Mouse (Mus musculus): ENCODE measurements around the gene Man1c1. TPM values are rescaled to one million over a fixed set of nuclear protein-coding genes. Genes with fewer than 3 reads are reported as not detected.

Man1c1 gene
- 5.9 to 7.3 TPM (median 6.8 TPM) in 4 replicates for total RNA-seq (2023)

GRCm38 (mm10) chr4:134703835-134704546 is at the start of gene Man1c1:
Man1c1 (minus strand) TSS chr4:134704290.

GRCm38 (mm10) chr4:134551494-134552316 is 152.4 kb downstream of the Man1c1 start, which contains the start of gene Selenon:
Selenon (minus strand) TSS chr4:134552166.

GRCm38 (mm10) chr4:134534932-134535786 is 168.9 kb downstream of the Man1c1 start, which contains the start of gene Mtfr1l:
Mtfr1l (minus strand) TSS chr4:134535387.

Other genes with a start within 250 kb of the Man1c1 start
- gene Stmn1, start 236.0 kb downstream of the Man1c1 start, total RNA-seq (2023) = 29.6 to 39.7 TPM (median 33.1 TPM) in 4 replicates
- 1.9 to 3.9 TPM (median 2.9 TPM) in 4 replicates for gene Paqr7, start 207.6 kb downstream of the Man1c1 start, total RNA-seq (2023)
- gene Aunip, start 193.3 kb downstream of the Man1c1 start, total RNA-seq (2023) = not detected in 4 replicates
- gene Mtfr1l, start 168.9 kb downstream of the Man1c1 start, total RNA-seq (2023) = 41.8 to 47.0 TPM (median 46.7 TPM) in 4 replicates
- 0.54 to 3.4 TPM (median 1.6 TPM) in 4 replicates for gene Selenon, start 152.1 kb downstream of the Man1c1 start, total RNA-seq (2023)
- gene Ldlrap1, start 63.7 kb upstream of the Man1c1 start, total RNA-seq (2023) = 15.8 to 16.7 TPM (median 16.4 TPM) in 4 replicates
- gene Maco1, start 149.1 kb upstream of the Man1c1 start, total RNA-seq (2023) = 58.7 to 61.4 TPM (median 59.4 TPM) in 4 replicates
- gene Rhd, start 160.2 kb upstream of the Man1c1 start, total RNA-seq (2023) = not detected in 4 replicates
- 107 to 113 TPM (median 109 TPM) in 4 replicates for gene Tmem50a, start 210.7 kb upstream of the Man1c1 start, total RNA-seq (2023)
- 288 to 320 TPM (median 311 TPM) in 4 replicates for gene Rsrp1, start 219.3 kb upstream of the Man1c1 start, total RNA-seq (2023)
- gene Syf2, start 226.6 kb upstream of the Man1c1 start, total RNA-seq (2023) = 196 to 240 TPM (median 223 TPM) in 4 replicates